Comparison of ENCODE assay signal across 9 mouse cellular contexts in the genomic region with DNA sequence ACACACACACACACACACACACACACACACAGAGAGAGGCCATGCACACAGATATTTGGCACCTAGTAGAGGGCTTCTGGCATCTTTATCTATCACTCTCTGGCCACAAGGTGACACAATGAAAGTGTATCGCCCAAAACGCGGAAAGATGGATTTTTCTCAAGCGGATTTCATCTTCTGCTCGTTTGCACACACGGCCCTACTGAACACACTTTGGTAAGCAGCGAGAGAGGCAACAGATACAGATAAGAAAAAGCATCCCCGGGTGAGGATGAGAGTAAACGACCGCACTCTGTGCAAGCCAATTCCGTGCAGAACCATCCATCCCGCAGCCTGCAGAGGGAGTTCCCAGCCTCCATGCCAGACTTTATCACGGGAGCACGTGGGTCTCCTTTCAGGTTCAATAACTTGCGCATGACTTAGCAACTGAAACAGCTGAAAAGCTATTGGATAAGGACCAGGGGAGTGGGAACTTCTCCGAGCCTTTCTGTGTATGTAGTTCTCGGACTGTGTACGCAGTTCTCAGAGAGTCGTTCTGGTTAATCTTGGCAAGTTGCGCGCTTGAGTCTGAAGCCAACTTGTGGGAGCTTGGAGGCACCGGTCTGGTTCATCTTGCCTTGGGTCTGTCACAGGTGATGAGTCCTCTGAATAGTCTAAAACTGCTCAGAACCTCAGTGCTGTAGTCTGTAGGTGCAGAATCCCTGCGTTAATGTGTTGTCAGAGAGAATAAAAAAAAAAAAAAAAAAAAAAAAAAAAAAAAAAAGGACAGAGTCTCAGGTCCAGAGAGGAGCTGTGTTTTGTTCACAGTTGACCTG.
DNase-seq lines count a peak whose midpoint lies in the region; ATAC-seq lines count a peak whose summit lies in the region.
"Had no signal": no experiment of that assay in that cellular context is flagged by ENCODE, and none has a peak within 500 bp of the region (broad histone marks: within the 10 kb centered on the region; RNA-seq: fewer than 3 reads in every experiment).

No protein-coding gene starts in this region.

- H3K4me2 ChIP-seq in lung, embryonic 15.5 days = peak overlapping the region; percentile 27
- H3K4me2 ChIP-seq in midbrain, embryonic 12.5 days (replicated peaks) = no peak overlapping the region

- DNase-seq in lung, postnatal 4 days = no peak
- peak; percentile 60 to 74 for DNase-seq in cerebellum, postnatal 36 days
- DNase-seq in heart, postnatal 10 days = peak; percentile 55 to 63
- no peak for DNase-seq in urinary bladder, postnatal 25 days (ENCODE audit: low spot score)

- no peak; the same call in 1 of the 2 replicates for ATAC-seq in lung, embryonic 15.5 days (ENCODE audit: borderline replicate concordance, extremely low read depth, low FRiP score, low TSS enrichment)
- ATAC-seq in midbrain, embryonic 12.5 days (ENCODE audit: low FRiP score, low read depth) = peak; percentile 34; the same call in 1 of the 2 replicates
- ATAC-seq in megakaryocyte progenitor cell, adult 5-6 weeks (replicated peaks; ENCODE audit: poor library complexity) = no peak
- no peak for ATAC-seq in erythroblast, adult 5-6 weeks (replicated peaks; ENCODE audit: low FRiP score, poor library complexity, severe bottlenecking)

- no peak overlapping the region for H3K9ac ChIP-seq in lung, embryonic 15.5 days
- no peak overlapping the region for H3K9ac ChIP-seq in midbrain, embryonic 12.5 days (replicated peaks)

- no peaks in the 10 kb centered on the region for H3K36me3 ChIP-seq in lung, embryonic 15.5 days
- H3K36me3 ChIP-seq in midbrain, embryonic 12.5 days = no peaks in the 10 kb centered on the region

- H3K4me1 ChIP-seq in lung, embryonic 15.5 days = no peaks in the 10 kb centered on the region
- H3K4me1 ChIP-seq in midbrain, embryonic 12.5 days = peaks cover 5% of the 10 kb centered on the region; the same call in 1 of the 2 replicates

- WGBS in lung, embryonic 15.5 days = 55% methylated on average over 23 of the region's 23 CpGs
- WGBS in midbrain, embryonic 12.5 days = 72% methylated on average over 23 of the region's 23 CpGs

- H3K27me3 ChIP-seq in lung, embryonic 15.5 days = no peaks in the 10 kb centered on the region
- H3K27me3 ChIP-seq in midbrain, embryonic 12.5 days = no peaks in the 10 kb centered on the region

- no peak overlapping the region for H3K27ac ChIP-seq in lung, embryonic 15.5 days
- no peak overlapping the region for H3K27ac ChIP-seq in midbrain, embryonic 12.5 days (replicated peaks)

- no peaks in the 10 kb centered on the region for H3K9me3 ChIP-seq in lung, embryonic 15.5 days
- no peaks in the 10 kb centered on the region for H3K9me3 ChIP-seq in midbrain, embryonic 12.5 days

- H3K4me3 ChIP-seq in lung, embryonic 15.5 days = no peak overlapping the region
- no peak overlapping the region for H3K4me3 ChIP-seq in midbrain, embryonic 12.5 days
- H3K4me3 ChIP-seq: myocyte had no signal

- intact Hi-C loops in heart, postnatal 10 days (cut with DNase I) = no loop called here

Comparison
In these comparisons a context has a peak if more than half of its experiments do, and no peak if none do; other contexts are left out.
1. DNase-seq: peak in cerebellum, postnatal 36 days (2 of 2) and heart, postnatal 10 days (2 of 2); none in lung, postnatal 4 days (0 of 2) and urinary bladder, postnatal 25 days (single experiment).